9 mouse cellular contexts compared by ENCODE assay signal in genomic region chr6:117932325-117933051, GRCm38 (mm10). TPM values are rescaled to one million over a fixed set of nuclear protein-coding genes. Genes with fewer than 3 reads are reported as not detected.
A peak's percentile ranks its signal among the peaks of the same experiment; 100 is the strongest.
DNase-seq lines count a peak whose midpoint lies in the region; TF ChIP-seq lines count a peak whose summit lies in the region.
"Had no signal": no experiment of that assay in that cellular context is flagged by ENCODE, and none has a peak within 500 bp of the region (broad histone marks: within the 10 kb centered on the region; RNA-seq: fewer than 3 reads in every experiment).

No protein-coding gene starts in this region.

- no peak for DNase-seq in gastrocnemius, adult 2 months
- no peak for DNase-seq in gastrocnemius, adult 8-10 months (ENCODE audit: low spot score in 2 of 2)
- DNase-seq in CD4-positive helper T cell, adult 2 months (ENCODE audit: low read depth, low spot score) = peak; percentile 37
- DNase-seq in kidney, postnatal 25 days = peak; percentile 18 to 57
- peak; percentile 59 for DNase-seq in retina, postnatal 7 days (ENCODE audit: low read depth, low spot score)
- DNase-seq in right cerebral cortex, postnatal 36 days (ENCODE audit: low spot score in 2 of 2) = no peak
- DNase-seq in frontal cortex, postnatal 14 days (ENCODE audit: low spot score in 2 of 2) = no peak

- WGBS in bone marrow, adult 2 months = 56% methylated on average over 11 of the region's 11 CpGs

- no peak for TF ChIP-seq POLR2A in bone marrow, adult 2 months (IDR thresholded peaks at IDR 0.05; ENCODE audit: borderline replicate concordance, control insufficient read depth, low read depth, low read length)

- H3K4me3 ChIP-seq in gastrocnemius, adult 2 months = no peak overlapping the region
- no peak overlapping the region for H3K4me3 ChIP-seq in bone marrow, adult 2 months (replicated peaks; ENCODE audit: control insufficient read depth, low read depth, low read length)
- H3K4me3 ChIP-seq: limb, embryonic 13.5 days had no signal

- H3K27ac ChIP-seq in gastrocnemius, adult 2 months = no peak overlapping the region
- H3K27ac ChIP-seq in bone marrow, adult 2 months (ENCODE audit: control insufficient read depth, insufficient read depth, low read depth, low read length, poor library complexity) = no peak overlapping the region
- H3K27ac ChIP-seq: limb, embryonic 13.5 days had no signal

- peaks cover 3% of the 10 kb centered on the region; the same call in 1 of the 2 replicates for H3K4me1 ChIP-seq in bone marrow, adult 2 months (ENCODE audit: control insufficient read depth, insufficient read depth, low read length)

- intact Hi-C loops in gastrocnemius, adult 2 months (cut with DNase I) = no loop called here

- peak; percentile 58 for TF ChIP-seq CTCF in gastrocnemius, adult 2 months (IDR thresholded peaks at IDR 0.05)
- peak; percentile 53; the same call in 1 of the 2 replicates for TF ChIP-seq CTCF in bone marrow, adult 2 months (IDR thresholded peaks at IDR 0.05; ENCODE audit: control insufficient read depth, insufficient read depth, low read length)

RNA-seq across cellular contexts. Expression of gene Fxyd4, which starts 5.0 kb away (rescaled TPM):
- total RNA-seq in gastrocnemius, adult 2 months (2021) = not detected
- total RNA-seq in gastrocnemius, adult 8-10 months (2022) = not detected
- not detected in 2 replicates for polyA plus RNA-seq in bone marrow, adult 2 months (2011; ENCODE audit: insufficient read depth, insufficient read length, low replicate concordance, missing spikeins)

RNA-seq across cellular contexts. Expression of gene Hnrnpf, which starts 32.4 kb away (rescaled TPM):
- total RNA-seq in gastrocnemius, adult 2 months (2021) = 100 to 1,000 TPM; 104 to 108 TPM
- total RNA-seq in gastrocnemius, adult 8-10 months (2022) = 100 to 1,000 TPM in 1 of 4 experiments, 10 to 100 TPM in 3; 85.6 to 104 (median 94.2) TPM
- polyA plus RNA-seq in bone marrow, adult 2 months (2011; ENCODE audit: insufficient read depth, insufficient read length, low replicate concordance, missing spikeins) = 200 and 242 TPM in 2 replicates

Comparison
In these comparisons a context has a peak if more than half of its experiments do, and no peak if none do; other contexts are left out.
1. DNase-seq: peak in CD4-positive helper T cell, adult 2 months (single experiment), kidney, postnatal 25 days (2 of 2) and retina, postnatal 7 days (single experiment); none in gastrocnemius, adult 2 months (single experiment), gastrocnemius, adult 8-10 months (0 of 2), right cerebral cortex, postnatal 36 days (0 of 2) and frontal cortex, postnatal 14 days (0 of 2).